Mouse (Mus musculus): Measurements from ENCODE around the gene Wipi2.

GRCm38 (mm10) chr5:142604379-142604778 lies 23.1 kb upstream of the Wipi2 start:
- TF ChIP-seq POLR2A (IDR thresholded peaks at IDR 0.05; ENCODE audit: borderline replicate concordance, low read depth, low read length), result no peak
- TF ChIP-seq CTCF (IDR thresholded peaks at IDR 0.05; ENCODE audit: low read depth, low read length), result no peak
